Mouse (Mus musculus): ENCODE measurements around the gene Acbd4. TPM values are rescaled to one million over a fixed set of nuclear protein-coding genes. Genes with fewer than 3 reads are reported as not detected.

Gene Acbd4
- total RNA-seq, 2 experiments from 2014 or later: 13.4 to 25.6 TPM

GRCm38 (mm10) chr11:103136039-103136577 lies 34.6 kb downstream of the Acbd4 start:
- ATAC-seq (replicated peaks; ENCODE audit: low FRiP score, poor library complexity, severe bottlenecking): no peak

GRCm38 (mm10) chr11:103139951-103140762 lies 38.7 kb downstream of the Acbd4 start:
- ATAC-seq (replicated peaks; ENCODE audit: low FRiP score, poor library complexity, severe bottlenecking): no peak

- no peak for ATAC-seq (replicated peaks; ENCODE audit: low FRiP score, poor library complexity, severe bottlenecking)
Observed at GRCm38 (mm10) chr11:103140763-103141100, 39.2 kb downstream of the Acbd4 start.

- ATAC-seq (replicated peaks; ENCODE audit: low FRiP score, poor library complexity, severe bottlenecking): no peak
Observed at GRCm38 (mm10) chr11:103141101-103141943, 39.8 kb downstream of the Acbd4 start.

GRCm38 (mm10) chr11:103141944-103142255 lies 40.4 kb downstream of the Acbd4 start:
- ATAC-seq (replicated peaks; ENCODE audit: low FRiP score, poor library complexity, severe bottlenecking): no peak

GRCm38 (mm10) chr11:103142441-103143182 lies 41.1 kb downstream of the Acbd4 start:
- ATAC-seq (replicated peaks; ENCODE audit: low FRiP score, poor library complexity, severe bottlenecking): no peak

- no peak for ATAC-seq (replicated peaks; ENCODE audit: low FRiP score, poor library complexity, severe bottlenecking)
Observed at GRCm38 (mm10) chr11:103144309-103145285, 43.1 kb downstream of the Acbd4 start.

- no peak for ATAC-seq (replicated peaks; ENCODE audit: low FRiP score, poor library complexity, severe bottlenecking)
Observed at GRCm38 (mm10) chr11:103146386-103146785, 44.9 kb downstream of the Acbd4 start.

GRCm38 (mm10) chr11:103147766-103148165 lies 46.3 kb downstream of the Acbd4 start:
- ATAC-seq (replicated peaks; ENCODE audit: low FRiP score, poor library complexity, severe bottlenecking): no peak

- no peak for ATAC-seq (replicated peaks; ENCODE audit: low FRiP score, poor library complexity, severe bottlenecking)
Observed at GRCm38 (mm10) chr11:103149771-103150170, 48.3 kb downstream of the Acbd4 start.

- peak; percentile 91 for ATAC-seq (replicated peaks; ENCODE audit: low FRiP score, poor library complexity, severe bottlenecking)
Observed at GRCm38 (mm10) chr11:103158621-103159478, 57.4 kb downstream of the Acbd4 start.

GRCm38 (mm10) chr11:103160738-103161137 lies 59.3 kb downstream of the Acbd4 start:
- no peak for ATAC-seq (replicated peaks; ENCODE audit: low FRiP score, poor library complexity, severe bottlenecking)

- ATAC-seq (replicated peaks; ENCODE audit: low FRiP score, poor library complexity, severe bottlenecking): no peak
Observed at GRCm38 (mm10) chr11:103161449-103161848, 60.0 kb downstream of the Acbd4 start.

Other genes starting within 250 kb of the Acbd4 start
- 93.7 and 136 TPM in 2 replicates for gene Eftud2, start 220.7 kb upstream of the Acbd4 start, total RNA-seq (2015; ENCODE audit: low replicate concordance)
- gene Eftud2, start 220.7 kb upstream of the Acbd4 start, total RNA-seq (2017; ENCODE audit: low replicate concordance): 89.9 and 133 TPM in 2 replicates
- gene Ccdc103, start 220.5 kb upstream of the Acbd4 start, total RNA-seq (2015; ENCODE audit: low replicate concordance): not detected in 2 replicates
- 1.3 TPM in 1 of 2 replicates, not detected in the other for gene Ccdc103, start 220.5 kb upstream of the Acbd4 start, total RNA-seq (2017; ENCODE audit: low replicate concordance)
- gene Fam187a, start 216.5 kb upstream of the Acbd4 start, total RNA-seq (2015; ENCODE audit: low replicate concordance): not detected in 2 replicates
- gene Fam187a, start 216.5 kb upstream of the Acbd4 start, total RNA-seq (2017; ENCODE audit: low replicate concordance): not detected in 2 replicates
- gene Gfap, start 200.8 kb upstream of the Acbd4 start, total RNA-seq (2015; ENCODE audit: low replicate concordance): 31.0 and 38.9 TPM in 2 replicates
- gene Gfap, start 200.8 kb upstream of the Acbd4 start, total RNA-seq (2017; ENCODE audit: low replicate concordance): 56.2 and 59.8 TPM in 2 replicates
- 174 and 202 TPM in 2 replicates for gene Kif18b, start 176.6 kb upstream of the Acbd4 start, total RNA-seq (2015; ENCODE audit: low replicate concordance)
- gene Kif18b, start 176.6 kb upstream of the Acbd4 start, total RNA-seq (2017; ENCODE audit: low replicate concordance): 136 and 165 TPM in 2 replicates
- gene C1ql1, start 155.0 kb upstream of the Acbd4 start, total RNA-seq (2015; ENCODE audit: low replicate concordance): not detected in 2 replicates
- not detected in 2 replicates for gene C1ql1, start 155.0 kb upstream of the Acbd4 start, total RNA-seq (2017; ENCODE audit: low replicate concordance)
- gene Nmt1, start 73.5 kb upstream of the Acbd4 start, total RNA-seq (2015; ENCODE audit: low replicate concordance): 25.2 and 31.0 TPM in 2 replicates
- gene Nmt1, start 73.5 kb upstream of the Acbd4 start, total RNA-seq (2017; ENCODE audit: low replicate concordance): 27.1 and 35.8 TPM in 2 replicates
- gene Dcakd, start 73.3 kb upstream of the Acbd4 start, total RNA-seq (2015; ENCODE audit: low replicate concordance): 6.8 and 13.4 TPM in 2 replicates
- 4.4 and 10.7 TPM in 2 replicates for gene Dcakd, start 73.3 kb upstream of the Acbd4 start, total RNA-seq (2017; ENCODE audit: low replicate concordance)
- gene Plcd3, start within 50 bp of the Acbd4 start, total RNA-seq (2015; ENCODE audit: low replicate concordance): 1.4 TPM in 1 of 2 replicates, not detected in the other
- gene Plcd3, start within 50 bp of the Acbd4 start, total RNA-seq (2017; ENCODE audit: low replicate concordance): 3.1 TPM in 1 of 2 replicates, not detected in the other
- 7.5 and 14.1 TPM in 2 replicates for gene Hexim1, start 14.5 kb downstream of the Acbd4 start, total RNA-seq (2015; ENCODE audit: low replicate concordance)
- gene Hexim1, start 14.5 kb downstream of the Acbd4 start, total RNA-seq (2017; ENCODE audit: low replicate concordance): 20.8 and 26.7 TPM in 2 replicates
- gene Hexim2, start 30.7 kb downstream of the Acbd4 start, total RNA-seq (2015; ENCODE audit: low replicate concordance): 1.8 and 3.8 TPM in 2 replicates
- 5.9 and 13.0 TPM in 2 replicates for gene Hexim2, start 30.7 kb downstream of the Acbd4 start, total RNA-seq (2017; ENCODE audit: low replicate concordance)
- 33.2 and 49.9 TPM in 2 replicates for gene Fmnl1, start 69.4 kb downstream of the Acbd4 start, total RNA-seq (2015; ENCODE audit: low replicate concordance)
- 9.2 and 22.3 TPM in 2 replicates for gene Fmnl1, start 69.4 kb downstream of the Acbd4 start, total RNA-seq (2017; ENCODE audit: low replicate concordance)
- 6.3 TPM in 1 of 2 replicates, not detected in the other for gene 1700023F06Rik, start 106.9 kb downstream of the Acbd4 start, total RNA-seq (2015; ENCODE audit: low replicate concordance)
- gene 1700023F06Rik, start 106.9 kb downstream of the Acbd4 start, total RNA-seq (2017; ENCODE audit: low replicate concordance): not detected in 2 replicates
- not detected in 2 replicates for gene Spata32, start 116.8 kb downstream of the Acbd4 start, total RNA-seq (2015; ENCODE audit: low replicate concordance)
- not detected in 2 replicates for gene Spata32, start 116.8 kb downstream of the Acbd4 start, total RNA-seq (2017; ENCODE audit: low replicate concordance)
- gene Map3k14, start 165.8 kb downstream of the Acbd4 start, total RNA-seq (2015; ENCODE audit: low replicate concordance): 2.9 and 3.8 TPM in 2 replicates
- gene Map3k14, start 165.8 kb downstream of the Acbd4 start, total RNA-seq (2017; ENCODE audit: low replicate concordance): 0.51 and 3.8 TPM in 2 replicates

Data from erythroid progenitor cell, adult 5-6 weeks (primary cell).